In genomic region chr13:101879561-101880081, GRCm38 (mm10) we compare ENCODE assay signal across 17 mouse cellular contexts.
A peak's percentile ranks its signal among the peaks of the same experiment; 100 is the strongest.
DNase-seq lines count a peak whose midpoint lies in the region; ATAC-seq lines count a peak whose summit lies in the region.
"Had no signal": no experiment of that assay in that cellular context is flagged by ENCODE, and none has a peak within 500 bp of the region (broad histone marks: within the 10 kb centered on the region; RNA-seq: fewer than 3 reads in every experiment).

No protein-coding gene starts in this region.

- no peak overlapping the region for H3K4me2 ChIP-seq in heart, embryonic 12.5 days
- no peak overlapping the region for H3K4me2 ChIP-seq in midbrain, embryonic 15.5 days
- H3K4me2 ChIP-seq: embryonic facial prominence, embryonic 13.5 days; hindbrain, embryonic 12.5 days had no signal

- no peaks in the 10 kb centered on the region; the same call in 1 of the 2 replicates for H3K9me3 ChIP-seq in heart, embryonic 12.5 days (replicated peaks)
- H3K9me3 ChIP-seq in midbrain, embryonic 15.5 days, result no peaks in the 10 kb centered on the region
- H3K9me3 ChIP-seq: embryonic facial prominence, embryonic 13.5 days; G1E; hindbrain, embryonic 12.5 days had no signal

- H3K4me1 ChIP-seq in heart, embryonic 12.5 days (replicated peaks), result no peaks in the 10 kb centered on the region
- H3K4me1 ChIP-seq in midbrain, embryonic 15.5 days, result no peaks in the 10 kb centered on the region
- H3K4me1 ChIP-seq: hindbrain, embryonic 12.5 days had no signal

- DNase-seq in heart, adult 11 months, result peak; percentile 92
- peak; percentile 2 to 8 for DNase-seq in spleen, postnatal 36 days (ENCODE audit: low spot score in 2 of 2)
- no peak for DNase-seq in spleen, postnatal 14 days (ENCODE audit: low spot score in 2 of 2)
- peak; percentile 61 for DNase-seq in fibroblast of lung, adult 2 months (ENCODE audit: low read depth)
- DNase-seq in thymus, adult 18-20 months, result no peak
- no peak for DNase-seq in kidney, postnatal 10 days
- DNase-seq: B cell, adult 2 months; cerebellum, postnatal 36 days; retina, postnatal 1 day; thymus, adult 2 months had no signal

- no peak overlapping the region for H3K9ac ChIP-seq in heart, embryonic 12.5 days
- no peak overlapping the region for H3K9ac ChIP-seq in midbrain, embryonic 15.5 days
- H3K9ac ChIP-seq: embryonic facial prominence, embryonic 13.5 days; hindbrain, embryonic 12.5 days had no signal

- H3K36me3 ChIP-seq in heart, embryonic 12.5 days, result no peaks in the 10 kb centered on the region
- H3K36me3 ChIP-seq in midbrain, embryonic 15.5 days (replicated peaks), result no peaks in the 10 kb centered on the region
- H3K36me3 ChIP-seq: embryonic facial prominence, embryonic 13.5 days; G1E; hindbrain, embryonic 12.5 days had no signal

- WGBS in heart, embryonic 12.5 days, result 75% methylated on average over 8 of the region's 8 CpGs
- WGBS in midbrain, embryonic 15.5 days, result 84% methylated on average over 8 of the region's 8 CpGs

- no peak for ATAC-seq in heart, embryonic 12.5 days (ENCODE audit: insufficient number of reproducible peaks, low FRiP score)
- no peak for ATAC-seq in midbrain, embryonic 15.5 days (replicated peaks)
- ATAC-seq: forebrain, embryonic 16.5 days; intestine, postnatal 0 days had no signal

- no peak overlapping the region for H3K27ac ChIP-seq in heart, embryonic 12.5 days (ENCODE audit: poor library complexity, severe bottlenecking)
- H3K27ac ChIP-seq in midbrain, embryonic 15.5 days, result no peak overlapping the region
- H3K27ac ChIP-seq: embryonic facial prominence, embryonic 13.5 days; hindbrain, embryonic 12.5 days had no signal

- no peak overlapping the region for H3K4me3 ChIP-seq in heart, embryonic 12.5 days
- H3K4me3 ChIP-seq in midbrain, embryonic 15.5 days, result no peak overlapping the region
- H3K4me3 ChIP-seq: embryonic facial prominence, embryonic 13.5 days; hindbrain, embryonic 12.5 days had no signal

- no peaks in the 10 kb centered on the region for H3K27me3 ChIP-seq in heart, embryonic 12.5 days (replicated peaks)
- no peaks in the 10 kb centered on the region for H3K27me3 ChIP-seq in midbrain, embryonic 15.5 days (replicated peaks)
- H3K27me3 ChIP-seq: embryonic facial prominence, embryonic 13.5 days; hindbrain, embryonic 12.5 days had no signal

Comparison
In these comparisons a context has a peak if more than half of its experiments do, and no peak if none do; other contexts are left out.
1. DNase-seq: peak in heart, adult 11 months (single experiment), spleen, postnatal 36 days (2 of 2) and fibroblast of lung, adult 2 months (single experiment); none in spleen, postnatal 14 days (0 of 2), thymus, adult 18-20 months (0 of 2) and kidney, postnatal 10 days (single experiment).